Mouse (Mus musculus) midbrain, postnatal 0 days (tissue): ENCODE data around the gene Fahd1. TPM values are rescaled to one million over a fixed set of nuclear protein-coding genes. Genes with fewer than 3 reads are reported as not detected.

Experiments used
- ATAC-seq: fragments of 200-750 bp; cut with Nextera tagmentation; 2 replicates; pipeline ENCODE4 v1.8.0; 2017; ENCODE audit warnings: moderate number of reproducible peaks, mild to moderate bottlenecking, moderate TSS enrichment, moderate library complexity; ENCODE audit not compliant: low FRiP score
- DNase-seq: peaks from one replicate; pipeline ENCODE4 v3.0.0-alpha.2; 2015; ENCODE audit warnings: low spot score
- H3K27ac ChIP-seq: fragments of 300-500 bp; sonication (generic); 2 replicates; pipeline ENCODE4 v1.5.1; 2014; ENCODE audit warnings: low read depth, mild to moderate bottlenecking, low read length, mixed read lengths
- H3K27me3 ChIP-seq: fragments of 300-500 bp; sonication (generic); 2 replicates; pipeline ENCODE4 v1.6.1; 2014; ENCODE audit warnings: low read length, control low read depth, mixed read lengths; ENCODE audit not compliant: insufficient read depth
- H3K36me3 ChIP-seq: fragments of 300-500 bp; sonication (generic); 2 replicates; pipeline ENCODE4 v1.6.1; 2014; ENCODE audit warnings: low read length, control low read depth, mixed read lengths; ENCODE audit not compliant: insufficient read depth
- H3K4me1 ChIP-seq: fragments of 300-500 bp; sonication (generic); 2 replicates; pipeline ENCODE4 v1.6.1; 2014; ENCODE audit warnings: mild to moderate bottlenecking, control low read depth, antibody characterized with exemption, low read length, mixed read lengths; ENCODE audit not compliant: insufficient read depth
- H3K4me2 ChIP-seq: fragments of 300-500 bp; sonication (generic); 2 replicates; pipeline ENCODE4 v1.6.1; 2014; ENCODE audit warnings: low read depth, mild to moderate bottlenecking, low read length, mixed read lengths; ENCODE audit not compliant: poor library complexity, severe bottlenecking
- H3K4me3 ChIP-seq: fragments of 300-500 bp; sonication (generic); 2 replicates; pipeline ENCODE4 v1.5.1; 2014; ENCODE audit warnings: low read depth, mild to moderate bottlenecking, low read length, moderate library complexity
- H3K9ac ChIP-seq: fragments of 300-500 bp; sonication (generic); replicated peaks from 2 replicates; pipeline ENCODE4 v1.6.1; 2014; ENCODE audit warnings: mild to moderate bottlenecking, low read length, moderate library complexity, mixed read lengths; ENCODE audit not compliant: poor library complexity, severe bottlenecking
- H3K9me3 ChIP-seq: fragments of 300-500 bp; sonication (generic); 2 replicates; pipeline ENCODE4 v1.6.1; 2016; ENCODE audit warnings: low read length, control low read depth
- CTCF ChIP-seq: IDR thresholded peaks from 2 replicates; pipeline ENCODE4 v1.5.1; 2016; ENCODE audit warnings: antibody characterized with exemption, mild to moderate bottlenecking
- WGBS: fragments of 180-500 bp; shearing (Covaris S2); extraction: QIAGEN DNeasy Blood & Tissue Kit; methylation state at CpG from one replicate; pipeline ENCODE4 v1.1.7; 2014; 5-methylcytosine and 5-hydroxymethylcytosine counted together
- polyA plus RNA-seq: library from polyadenylated mRNA; unstranded; fragments of >200 nt; fragmentation: Nextera tagmentation; extraction: Ambion mirVana; gene quantifications from 2 replicates; pipeline ENCODE4 v1.2.1, GENCODE M21; 2015
- total RNA-seq: library from RNA; depleted of rRNA; stranded (reverse); fragments of >200 nt; gene quantifications from 2 replicates; pipeline ENCODE4 v1.2.3, GENCODE M21; 2014

Fahd1 gene
- total and polyA plus RNA-seq, 2 experiments from 2014 or later: 11.7 to 18.2 TPM

GRCm38 (mm10) chr17:24878531-24878930 lies 28.4 kb upstream of the Fahd1 start:
- no peaks in the 10 kb centered on the region for H3K9me3 ChIP-seq
- no peak overlapping the region for H3K9ac ChIP-seq

GRCm38 (mm10) chr17:24878117-24878397 lies 27.9 kb upstream of the Fahd1 start:
- H3K27me3 ChIP-seq: no peaks in the 10 kb centered on the region
- H3K27ac ChIP-seq: no peak overlapping the region
- H3K4me1 ChIP-seq: no peaks in the 10 kb centered on the region
- DNase-seq: no peak
- WGBS: 39% methylated on average over 5 of the region's 5 CpGs
- H3K9ac ChIP-seq: no peak overlapping the region
- H3K4me2 ChIP-seq: no peak overlapping the region
- no peak overlapping the region for H3K4me3 ChIP-seq
- no peaks in the 10 kb centered on the region for H3K9me3 ChIP-seq
- no peak for TF ChIP-seq CTCF
- no peak for ATAC-seq
- H3K36me3 ChIP-seq: peaks cover 5% of the 10 kb centered on the region

More at GRCm38 (mm10) chr17:24878531-24878930, 28.4 kb upstream of the Fahd1 start:
- ATAC-seq (no peak), DNase-seq (no peak)
- Histone ChIP-seq H3K4me3 (no peak overlapping the region), H3K4me1 (no peaks in the 10 kb centered on the region), H3K27me3 (no peaks in the 10 kb centered on the region), H3K36me3 (peaks cover 9% of the 10 kb centered on the region), H3K4me2 (no peak overlapping the region), H3K27ac (no peak overlapping the region)
- 65% methylated on average over 8 of the region's 8 CpGs for WGBS
- TF ChIP-seq CTCF: no peak

- Histone ChIP-seq H3K9ac (no peak overlapping the region), H3K36me3 (no peaks in the 10 kb centered on the region; the same call in 1 of the 2 replicates), H3K9me3 (no peaks in the 10 kb centered on the region), H3K4me2 (no peak overlapping the region), H3K27me3 (no peaks in the 10 kb centered on the region), H3K4me1 (no peaks in the 10 kb centered on the region), H3K27ac (no peak overlapping the region), H3K4me3 (no peak overlapping the region)
- WGBS: 68% methylated on average over 10 of the region's 10 CpGs
- ATAC-seq (no peak), DNase-seq (no peak)
- no peak for TF ChIP-seq CTCF
Measured at GRCm38 (mm10) chr17:24877336-24878116, 27.4 kb upstream of the Fahd1 start.

GRCm38 (mm10) chr17:24874989-24875388 lies 24.8 kb upstream of the Fahd1 start:
- no peak for TF ChIP-seq CTCF
- Histone ChIP-seq H3K9ac (no peak overlapping the region), H3K36me3 (no peaks in the 10 kb centered on the region), H3K9me3 (no peaks in the 10 kb centered on the region), H3K27me3 (no peaks in the 10 kb centered on the region), H3K4me3 (no peak overlapping the region), H3K27ac (no peak overlapping the region), H3K4me1 (no peaks in the 10 kb centered on the region), H3K4me2 (no peak overlapping the region)
- DNase-seq: no peak
- no peak for ATAC-seq
- WGBS: 72% methylated on average over 8 of the region's 8 CpGs

- DNase-seq (no peak), ATAC-seq (no peak)
- no peak overlapping the region for H3K4me3 ChIP-seq
- WGBS: 29% methylated on average over 1 of the region's 1 CpGs
- no peak overlapping the region for H3K9ac ChIP-seq
- TF ChIP-seq CTCF: no peak
- no peaks in the 10 kb centered on the region for H3K27me3 ChIP-seq
- no peaks in the 10 kb centered on the region for H3K36me3 ChIP-seq
- H3K4me1 ChIP-seq: no peaks in the 10 kb centered on the region
- no peak overlapping the region for H3K4me2 ChIP-seq
- no peaks in the 10 kb centered on the region for H3K9me3 ChIP-seq
- H3K27ac ChIP-seq: no peak overlapping the region
Measured at GRCm38 (mm10) chr17:24874405-24874745, 24.2 kb upstream of the Fahd1 start.

- Histone ChIP-seq H3K4me1 (no peaks in the 10 kb centered on the region), H3K36me3 (no peaks in the 10 kb centered on the region), H3K9ac (no peak overlapping the region), H3K27me3 (no peaks in the 10 kb centered on the region), H3K4me2 (no peak overlapping the region), H3K27ac (no peak overlapping the region), H3K4me3 (no peak overlapping the region), H3K9me3 (no peaks in the 10 kb centered on the region)
- TF ChIP-seq CTCF: no peak
- ATAC-seq (no peak), DNase-seq (no peak)
- WGBS: 50% methylated on average over 4 of the region's 4 CpGs
Measured at GRCm38 (mm10) chr17:24873695-24874404, 23.7 kb upstream of the Fahd1 start.
